Mouse (Mus musculus) limb, embryonic 15.5 days (tissue): ENCODE measurements around the gene Fbxl19. TPM values are rescaled to one million over a fixed set of nuclear protein-coding genes. Genes with fewer than 3 reads are reported as not detected.

Source experiments
- ATAC-seq: fragments of 200-750 bp; cut with Nextera tagmentation; 2 replicates; pipeline ENCODE4 v1.8.0; 2017; ENCODE audit warnings: low read depth, moderate TSS enrichment; ENCODE audit not compliant: insufficient number of reproducible peaks, low FRiP score, low TSS enrichment
- H3K27ac ChIP-seq: fragments of 300-500 bp; sonication (generic); 2 replicates; pipeline ENCODE4 v1.5.1; 2015; ENCODE audit warnings: moderate library complexity, mild to moderate bottlenecking, inconsistent platforms
- H3K27me3 ChIP-seq: fragments of 300-500 bp; sonication (generic); 2 replicates; pipeline ENCODE4 v1.6.1; 2015; ENCODE audit warnings: inconsistent platforms
- H3K36me3 ChIP-seq: fragments of 300-500 bp; sonication (generic); 2 replicates; pipeline ENCODE4 v1.6.1; 2015; ENCODE audit warnings: inconsistent platforms
- H3K4me1 ChIP-seq: fragments of 300-500 bp; sonication (generic); 2 replicates; pipeline ENCODE4 v1.6.1; 2015; ENCODE audit warnings: inconsistent platforms
- H3K4me2 ChIP-seq: fragments of 300-500 bp; sonication (generic); 2 replicates; pipeline ENCODE4 v1.6.1; 2015; ENCODE audit warnings: mild to moderate bottlenecking, inconsistent platforms
- H3K4me3 ChIP-seq: fragments of 300-500 bp; sonication (generic); 2 replicates; pipeline ENCODE4 v1.5.1; 2015; ENCODE audit warnings: mild to moderate bottlenecking, inconsistent platforms
- H3K9ac ChIP-seq: fragments of 300-500 bp; sonication (generic); 2 replicates; pipeline ENCODE4 v1.6.1; 2015; ENCODE audit warnings: inconsistent platforms
- H3K9me3 ChIP-seq: fragments of 300-500 bp; sonication (generic); 2 replicates; pipeline ENCODE4 v1.6.1; 2016; ENCODE audit warnings: inconsistent platforms
- WGBS: fragments of 180-500 bp; shearing (Covaris S2); methylation state at CpG from one replicate; pipeline ENCODE4 v1.1.7; 2015; 5-methylcytosine and 5-hydroxymethylcytosine counted together
- microRNA counts: library from miRNA; unstranded; fragments of <30 nt; microRNA quantifications from one replicate; lab custom pipeline; 2016
- microRNA-seq: library from miRNA; unstranded; fragments of <30 nt; microRNA quantifications from one replicate; pipeline ENCODE4, GENCODE M21; 2016
- polyA plus RNA-seq: library from polyadenylated mRNA; unstranded; fragments of >200 nt; fragmentation: Nextera tagmentation; extraction: Ambion mirVana; gene quantifications from 2 replicates; pipeline ENCODE4 v1.2.1, GENCODE M21; 2015

Fbxl19 gene
- polyA plus RNA-seq, 1 experiment from 2014 or later = 4.3 TPM

- Histone ChIP-seq H3K27ac (peak overlapping the region; percentile 57), H3K4me1 (peaks cover 8% of the 10 kb centered on the region), H3K4me3 (no peak overlapping the region), H3K9me3 (no peaks in the 10 kb centered on the region), H3K4me2 (no peak overlapping the region), H3K27me3 (no peaks in the 10 kb centered on the region), H3K36me3 (peaks cover 44% of the 10 kb centered on the region), H3K9ac (no peak overlapping the region)
- no peak for ATAC-seq
- WGBS = 72% methylated on average over 19 of the region's 19 CpGs
Measured at GRCm38 (mm10) chr7:127814241-127814921, 70.0 kb downstream of the Fbxl19 start.

- no peaks in the 10 kb centered on the region for H3K9me3 ChIP-seq
- H3K4me1 ChIP-seq = peaks cover 8% of the 10 kb centered on the region
- H3K4me3 ChIP-seq = no peak overlapping the region
- peaks cover 40% of the 10 kb centered on the region for H3K36me3 ChIP-seq
- H3K27ac ChIP-seq = no peak overlapping the region
- H3K9ac ChIP-seq = no peak overlapping the region
- 88% methylated on average over 15 of the region's 15 CpGs for WGBS
- H3K4me2 ChIP-seq = no peak overlapping the region
- no peaks in the 10 kb centered on the region for H3K27me3 ChIP-seq
- no peak for ATAC-seq
Measured at GRCm38 (mm10) chr7:127815116-127815665, 70.8 kb downstream of the Fbxl19 start.

GRCm38 (mm10) chr7:127815954-127816821 is 71.8 kb downstream of the Fbxl19 start:
- H3K4me3 ChIP-seq = no peak overlapping the region
- H3K27me3 ChIP-seq = no peaks in the 10 kb centered on the region
- H3K9me3 ChIP-seq = no peaks in the 10 kb centered on the region
- no peak overlapping the region for H3K9ac ChIP-seq
- peak; percentile 28; the same call in 1 of the 2 replicates for ATAC-seq
- H3K36me3 ChIP-seq = peaks cover 32% of the 10 kb centered on the region
- H3K27ac ChIP-seq = 0 out of 2 replicates have a peak overlapping the region, but pooled peaks have one; percentile 23
- WGBS = 45% methylated on average over 15 of the region's 15 CpGs
- no peak overlapping the region for H3K4me2 ChIP-seq
- peaks cover 8% of the 10 kb centered on the region for H3K4me1 ChIP-seq

GRCm38 (mm10) chr7:127817053-127817452 is 72.7 kb downstream of the Fbxl19 start:
- H3K27ac ChIP-seq = no peak overlapping the region
- WGBS = 72% methylated on average over 7 of the region's 7 CpGs
- no peaks in the 10 kb centered on the region for H3K9me3 ChIP-seq

GRCm38 (mm10) chr7:127817776-127818175 is 73.4 kb downstream of the Fbxl19 start:
- no peak overlapping the region for H3K9ac ChIP-seq
- ATAC-seq = no peak
- peaks cover 13% of the 10 kb centered on the region for H3K4me1 ChIP-seq
- H3K27me3 ChIP-seq = no peaks in the 10 kb centered on the region
- no peak overlapping the region for H3K27ac ChIP-seq
- H3K9me3 ChIP-seq = no peaks in the 10 kb centered on the region
- H3K4me2 ChIP-seq = no peak overlapping the region
- H3K4me3 ChIP-seq = no peak overlapping the region
- peaks cover 22% of the 10 kb centered on the region for H3K36me3 ChIP-seq
- 90% methylated on average over 5 of the region's 5 CpGs for WGBS

More at GRCm38 (mm10) chr7:127817053-127817452, 72.7 kb downstream of the Fbxl19 start:
- no peak for ATAC-seq
- no peak overlapping the region for H3K4me3 ChIP-seq
- no peaks in the 10 kb centered on the region for H3K27me3 ChIP-seq
- H3K4me2 ChIP-seq = no peak overlapping the region
- H3K9ac ChIP-seq = no peak overlapping the region
- peaks cover 8% of the 10 kb centered on the region for H3K4me1 ChIP-seq
- peaks cover 29% of the 10 kb centered on the region for H3K36me3 ChIP-seq

MicroRNAs encoded within 50 kb of the gene (microRNA counts, 519-probe panel; counts per million panel counts)
- 1,467 counts per million, percentile 15 among the panel's probes with 10 or more counts for microRNA mmu-miR-762 (lab: Ali Mortazavi, UCI)

Small RNA genes within 50 kb of the gene (microRNA-seq; reads per million reads assigned to microRNA genes)
- not detected for gene Mir762

Other genes with a start within 250 kb of the Fbxl19 start
- 37.6 and 40.0 TPM in 2 replicates for gene Srcap, start 232.6 kb upstream of the Fbxl19 start, polyA plus RNA-seq
- 12.3 and 13.1 TPM in 2 replicates for gene Gm42715, start 225.0 kb upstream of the Fbxl19 start, polyA plus RNA-seq
- gene Tmem265, start 183.2 kb upstream of the Fbxl19 start, polyA plus RNA-seq = 8.7 and 12.1 TPM in 2 replicates
- 39.3 and 41.5 TPM in 2 replicates for gene Phkg2, start 171.2 kb upstream of the Fbxl19 start, polyA plus RNA-seq
- gene Ccdc189, start 155.9 kb upstream of the Fbxl19 start, polyA plus RNA-seq = 4.2 and 7.2 TPM in 2 replicates
- 42.9 and 46.1 TPM in 2 replicates for gene Rnf40, start 155.8 kb upstream of the Fbxl19 start, polyA plus RNA-seq
- 11.5 and 11.7 TPM in 2 replicates for gene Zfp629, start 128.7 kb upstream of the Fbxl19 start, polyA plus RNA-seq
- gene Bcl7c, start 35.6 kb upstream of the Fbxl19 start, polyA plus RNA-seq = 81.1 and 90.5 TPM in 2 replicates
- 25.3 and 28.7 TPM in 2 replicates for gene Ctf1, start 31.8 kb upstream of the Fbxl19 start, polyA plus RNA-seq
- gene Ctf2, start 12.4 kb upstream of the Fbxl19 start, polyA plus RNA-seq = 0.19 and 0.44 TPM in 2 replicates
- gene Orai3, start 25.3 kb downstream of the Fbxl19 start, polyA plus RNA-seq = 23.6 and 26.5 TPM in 2 replicates
- 18.6 and 21.7 TPM in 2 replicates for gene Setd1a, start 32.1 kb downstream of the Fbxl19 start, polyA plus RNA-seq
- not detected in 2 replicates for gene Gm49388, start 41.1 kb downstream of the Fbxl19 start, polyA plus RNA-seq
- gene Hsd3b7, start 56.1 kb downstream of the Fbxl19 start, polyA plus RNA-seq = 18.7 and 23.8 TPM in 2 replicates
- gene Stx4a, start 79.8 kb downstream of the Fbxl19 start, polyA plus RNA-seq = 72.5 and 79.5 TPM in 2 replicates
- gene Stx1b, start 80.0 kb downstream of the Fbxl19 start, polyA plus RNA-seq = 3.6 and 3.8 TPM in 2 replicates
- gene Zfp646, start 131.7 kb downstream of the Fbxl19 start, polyA plus RNA-seq = 9.1 and 10.0 TPM in 2 replicates
- 16.4 TPM in 2 replicates for gene Zfp668, start 132.3 kb downstream of the Fbxl19 start, polyA plus RNA-seq
- gene Prss53, start 146.4 kb downstream of the Fbxl19 start, polyA plus RNA-seq = 2.2 and 2.4 TPM in 2 replicates
- gene Gm21974, start 150.9 kb downstream of the Fbxl19 start, polyA plus RNA-seq = not detected in 2 replicates
- 269 and 272 TPM in 2 replicates for gene Vkorc1, start 151.1 kb downstream of the Fbxl19 start, polyA plus RNA-seq
- 98.3 and 117 TPM in 2 replicates for gene Bckdk, start 159.5 kb downstream of the Fbxl19 start, polyA plus RNA-seq
- gene Kat8, start 168.0 kb downstream of the Fbxl19 start, polyA plus RNA-seq = 37.8 and 38.7 TPM in 2 replicates
- gene Prss8, start 185.6 kb downstream of the Fbxl19 start, polyA plus RNA-seq = 11.5 and 14.2 TPM in 2 replicates
- 11.6 and 12.9 TPM in 2 replicates for gene Prss36, start 202.2 kb downstream of the Fbxl19 start, polyA plus RNA-seq
- gene Fus, start 222.9 kb downstream of the Fbxl19 start, polyA plus RNA-seq = 339 and 390 TPM in 2 replicates
- 150 and 154 TPM in 2 replicates for gene Pycard, start 249.3 kb downstream of the Fbxl19 start, polyA plus RNA-seq